Mouse (Mus musculus) E14TG2a.4 (cell line): Measurements from ENCODE around the gene Cdh13.

Experiments
- CTCF ChIP-seq: conservative IDR thresholded peaks from 2 replicates; pipeline ENCODE4 v1.5.1; 2014; ENCODE audit warnings: low read length
- POU5F1 ChIP-seq: IDR thresholded peaks from 2 replicates; pipeline ENCODE4 v1.6.1; 2014; ENCODE audit warnings: low read length, borderline replicate concordance

DNA sequence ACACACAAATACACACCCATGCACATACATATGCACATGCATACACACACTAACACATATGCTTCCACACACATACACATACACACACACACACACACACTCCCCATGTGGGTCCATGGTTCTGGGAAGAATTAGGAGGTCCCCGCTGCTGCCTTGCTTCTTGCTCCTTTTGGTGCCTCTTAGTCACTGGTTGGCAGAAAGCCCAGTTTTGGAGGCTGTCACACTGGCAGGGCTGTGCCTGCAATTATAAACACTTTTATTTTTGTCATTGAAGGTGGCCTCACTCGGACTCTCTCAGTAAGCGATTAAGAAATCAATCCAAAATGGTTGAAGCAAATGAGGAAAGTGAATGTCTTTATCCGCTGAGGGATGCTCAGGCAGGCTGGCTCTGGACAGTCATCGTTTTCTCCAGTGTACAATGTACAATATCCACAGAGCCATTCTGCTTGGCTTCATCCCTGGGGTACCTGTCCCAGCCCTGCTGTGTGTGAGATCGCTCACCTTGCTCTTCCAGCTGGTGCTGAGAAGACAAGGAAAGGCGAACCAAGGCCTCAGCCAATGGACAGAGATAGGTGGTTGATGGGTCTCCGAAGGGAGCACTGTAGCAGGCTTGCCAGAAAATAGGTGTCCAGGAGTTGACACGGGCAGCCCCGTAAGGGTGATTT lies 913.1 kb downstream of the Cdh13 start:
- TF ChIP-seq CTCF = no peak
- TF ChIP-seq POU5F1 = no peak
